Mouse (Mus musculus): ENCODE results near the gene Smad5.

The Smad5 gene

DNA sequence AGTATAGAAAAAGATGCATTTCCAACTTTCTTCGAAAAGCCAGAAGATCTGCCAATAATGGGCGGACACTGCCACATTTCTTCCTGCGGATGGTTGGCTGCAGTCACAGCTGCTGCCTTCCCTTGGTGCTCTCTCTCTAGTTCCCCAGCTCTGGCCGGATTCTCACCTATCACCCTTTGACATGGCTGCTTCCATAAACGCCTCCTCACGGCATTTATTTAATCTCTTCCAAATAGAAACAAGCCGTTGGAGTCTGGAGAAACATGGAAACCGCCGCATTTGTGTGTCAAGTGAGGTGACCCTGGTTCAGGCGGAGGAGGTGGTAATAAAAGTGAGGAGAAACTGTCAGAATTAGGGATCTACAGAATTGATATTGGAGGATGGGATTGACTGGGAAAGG lies 886 bp upstream of the Smad5 start:
- DNase-seq (ENCODE audit: low spot score), result no peak

DNA sequence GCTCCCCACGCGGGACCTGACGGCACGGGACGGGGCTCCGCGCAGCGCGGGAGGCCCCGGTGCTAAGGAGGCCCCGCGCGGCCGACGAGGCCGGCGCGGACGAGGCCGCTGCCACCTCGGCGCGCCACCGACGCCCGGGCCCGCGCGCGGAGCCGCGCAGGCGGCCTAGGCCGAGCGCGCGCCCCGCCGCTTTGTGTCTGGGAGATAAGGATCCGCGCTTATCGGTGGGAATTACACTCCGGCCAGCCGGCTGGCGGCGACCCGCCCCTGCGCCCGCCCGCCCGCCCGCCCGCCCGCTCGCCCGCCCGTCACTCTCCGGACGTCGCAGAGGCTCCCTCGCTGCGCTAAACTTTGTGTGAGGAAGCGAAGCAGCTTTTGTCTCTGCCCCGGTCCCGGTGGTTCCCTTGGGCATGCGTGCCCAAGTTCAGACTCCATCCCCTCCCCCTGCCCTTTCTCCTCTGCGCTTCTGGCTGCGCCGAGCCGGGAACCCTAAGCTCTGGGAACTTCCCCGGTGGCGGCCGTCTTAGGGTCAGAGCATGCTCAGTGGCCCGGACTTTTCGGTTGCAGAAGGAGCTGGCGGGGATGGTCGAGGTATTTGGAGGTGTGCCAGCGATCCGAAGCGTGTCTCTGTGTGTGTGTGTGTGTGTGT lies 536 bp downstream of the Smad5 start:
- DNase-seq (ENCODE audit: low spot score), result peak; percentile 66

DNA sequence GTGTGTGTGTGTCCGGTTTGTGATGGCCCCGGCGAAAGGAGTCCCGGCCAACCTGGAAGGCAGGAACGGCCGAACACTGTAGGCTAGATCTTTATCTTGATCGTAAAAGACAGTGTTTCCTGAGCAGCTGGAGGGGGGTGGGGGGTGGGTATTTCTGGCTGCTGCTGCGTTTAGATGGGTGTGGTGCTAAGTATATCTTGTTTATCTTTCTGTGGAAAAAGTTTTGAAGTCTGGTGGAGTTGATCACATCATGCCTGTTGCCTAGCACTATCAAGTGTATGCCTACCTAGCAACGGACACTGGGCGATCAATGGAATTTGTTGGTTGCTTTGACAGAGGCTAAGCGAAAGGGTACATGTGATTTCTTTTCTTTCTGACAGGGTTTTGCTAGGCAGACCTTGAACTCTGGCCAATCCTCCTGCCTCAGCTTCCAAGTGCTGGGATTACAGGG lies 1.1 kb downstream of the Smad5 start:
- no peak for DNase-seq (ENCODE audit: low spot score)

DNA sequence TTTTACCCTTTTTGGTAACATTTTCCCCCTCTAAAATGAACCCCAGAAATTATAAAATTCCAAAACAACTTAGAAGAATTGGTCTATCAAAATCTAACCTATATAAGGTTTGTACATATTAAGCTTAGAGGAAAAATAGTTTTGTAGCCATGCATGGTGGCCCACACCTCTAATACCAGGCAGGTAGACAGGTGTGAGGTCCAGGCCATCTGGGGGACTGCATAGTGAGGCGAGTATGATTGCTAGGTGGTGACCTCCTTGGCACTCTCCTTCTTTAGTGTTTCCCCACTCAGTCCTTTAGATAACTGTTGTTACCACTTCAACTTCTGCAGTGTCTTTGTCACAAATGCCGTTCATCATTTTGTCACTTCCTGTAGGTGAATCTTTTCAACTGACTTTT lies 1.8 kb downstream of the Smad5 start:
- no peak for DNase-seq (ENCODE audit: low spot score)

DNA sequence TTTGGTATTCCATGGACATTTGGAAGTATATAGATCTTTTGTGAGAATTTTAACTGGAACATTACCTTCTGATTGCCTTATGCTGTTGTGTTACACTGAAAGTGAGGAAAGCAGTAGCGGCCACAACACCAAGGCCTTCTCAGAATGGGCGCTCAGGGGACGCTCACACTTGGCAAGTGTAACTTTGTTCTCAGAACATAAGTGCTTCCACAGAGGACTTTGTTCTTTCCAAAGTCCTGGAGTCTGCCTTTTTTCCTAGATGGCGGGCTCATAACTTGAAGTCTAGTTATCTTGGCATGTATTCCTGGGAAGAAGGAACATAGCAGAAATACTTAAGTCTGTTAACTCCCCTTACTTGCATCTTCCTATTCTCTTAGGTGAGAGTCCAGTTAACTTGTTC lies 4.3 kb downstream of the Smad5 start:
- no peak for DNase-seq (ENCODE audit: low spot score)

DNA sequence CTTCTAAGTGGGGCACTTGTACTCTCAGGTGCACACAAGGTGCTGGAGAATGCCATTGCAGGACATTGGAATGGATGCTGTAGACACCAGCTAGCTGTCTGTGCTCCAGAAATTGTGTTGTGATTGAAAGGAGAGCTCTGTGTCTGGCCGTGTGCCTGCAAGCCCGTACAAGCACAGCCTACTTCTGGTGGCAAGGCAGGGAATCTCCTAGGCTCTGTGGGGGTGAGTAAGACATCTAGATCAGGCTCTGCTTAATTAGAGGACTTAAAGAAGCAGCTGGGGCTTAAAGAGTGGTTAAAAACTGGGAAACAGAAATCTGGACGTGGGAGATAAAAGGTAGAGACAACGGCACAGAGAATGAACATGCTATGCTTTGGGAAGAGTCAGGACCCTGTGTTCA lies 4.8 kb downstream of the Smad5 start:
- no peak for DNase-seq (ENCODE audit: low spot score)

DNA sequence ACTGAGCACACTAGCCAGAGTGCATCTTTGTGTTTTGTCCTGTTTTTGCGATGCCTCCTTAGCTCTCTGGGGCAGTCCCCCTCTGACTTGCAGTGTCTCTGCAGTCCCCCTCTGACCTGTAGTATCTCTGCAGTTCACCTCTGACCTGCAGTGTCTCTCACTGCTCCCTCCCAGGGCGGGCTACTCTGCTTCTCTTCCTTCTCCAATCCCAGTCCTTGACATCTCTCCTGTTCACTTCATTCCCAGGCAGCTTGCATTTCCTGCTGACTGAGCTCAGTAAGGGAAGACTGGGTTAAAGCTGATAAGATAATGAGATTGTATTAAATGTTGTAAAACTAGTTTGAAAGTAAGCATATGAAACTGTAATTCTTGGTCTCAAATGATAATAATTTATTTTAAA lies 7.8 kb downstream of the Smad5 start:
- no peak for DNase-seq (ENCODE audit: low spot score)

DNA sequence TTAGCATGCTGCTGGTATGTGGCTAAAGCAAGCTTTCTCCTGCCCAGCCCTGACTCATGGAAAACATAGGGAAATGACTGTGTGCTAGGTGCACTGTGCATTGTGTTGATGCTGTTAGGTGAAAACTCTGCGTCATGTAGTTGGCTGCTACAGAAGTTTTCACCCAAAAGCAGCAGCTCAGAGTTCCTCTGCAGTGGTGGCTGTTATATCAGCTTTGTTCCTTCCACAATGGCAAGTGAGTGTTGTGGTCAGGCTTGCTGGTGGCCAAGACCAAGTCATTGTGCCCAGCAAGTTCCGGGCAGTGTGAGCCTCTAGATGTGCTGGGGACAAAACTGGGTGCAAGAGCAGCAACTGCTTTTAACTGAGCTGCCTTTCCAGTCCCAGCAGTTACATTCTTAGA lies 9.4 kb downstream of the Smad5 start:
- DNase-seq (ENCODE audit: low spot score), result no peak

DNA sequence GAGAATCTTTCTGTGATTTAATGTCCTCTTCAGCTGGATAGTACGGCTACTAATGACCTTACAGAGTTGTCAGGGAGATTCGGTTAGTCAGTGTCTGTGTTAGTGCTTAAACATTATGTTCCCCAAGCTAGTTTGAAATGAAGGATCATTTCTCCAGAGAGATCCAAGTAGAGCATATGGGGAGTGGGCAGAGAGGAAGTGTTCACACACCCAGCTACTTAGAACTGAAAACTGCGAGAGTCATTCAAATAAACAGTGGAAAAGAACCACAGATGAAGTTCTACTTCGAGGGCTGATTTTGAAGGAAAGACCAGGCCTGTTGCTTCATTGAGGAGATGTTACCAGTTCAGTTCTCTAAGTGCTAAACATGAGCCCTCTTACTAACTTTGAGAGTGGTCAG lies 23.7 kb downstream of the Smad5 start:
- no peak for DNase-seq (ENCODE audit: low spot score)

DNA sequence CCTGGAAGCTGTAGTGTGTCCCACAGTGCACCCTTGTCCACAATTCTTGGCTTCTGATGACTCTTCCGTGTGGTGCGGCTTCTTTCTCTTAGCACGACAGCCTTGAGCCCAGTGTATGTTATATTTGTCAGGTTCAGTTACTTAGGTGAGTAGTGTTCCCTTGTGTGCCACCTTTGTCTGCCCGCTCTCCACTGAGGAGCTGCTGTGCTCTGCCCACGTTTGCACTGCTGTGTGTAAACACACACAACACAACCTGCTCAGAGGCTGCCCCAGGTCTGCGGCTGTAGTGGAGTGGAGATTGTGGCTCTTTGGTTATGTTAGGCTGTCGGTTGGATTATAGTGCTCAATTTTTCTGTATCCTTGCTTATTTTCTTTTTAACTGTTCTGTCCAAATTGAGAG lies 26.2 kb downstream of the Smad5 start:
- no peak for DNase-seq (ENCODE audit: low spot score)

DNA sequence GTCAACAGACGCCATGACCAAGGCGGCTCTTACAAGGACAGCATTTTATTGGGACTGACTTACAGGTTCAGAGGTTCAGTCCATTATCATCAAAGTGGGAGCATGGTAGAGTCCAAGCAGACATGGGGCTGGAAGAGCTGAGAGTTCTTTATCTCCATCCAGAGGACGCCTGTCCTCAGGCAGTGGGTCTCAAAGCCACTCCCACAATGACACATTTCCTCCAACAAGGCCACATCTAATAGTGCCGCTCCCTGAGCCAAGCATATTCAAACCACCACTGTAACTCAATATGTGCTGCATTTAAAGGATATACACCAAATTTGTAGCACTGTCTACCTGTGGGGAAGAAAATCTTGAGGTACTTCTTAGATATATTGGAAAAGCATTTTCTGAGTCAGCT lies 31.8 kb downstream of the Smad5 start:
- no peak for DNase-seq (ENCODE audit: low spot score)

DNA sequence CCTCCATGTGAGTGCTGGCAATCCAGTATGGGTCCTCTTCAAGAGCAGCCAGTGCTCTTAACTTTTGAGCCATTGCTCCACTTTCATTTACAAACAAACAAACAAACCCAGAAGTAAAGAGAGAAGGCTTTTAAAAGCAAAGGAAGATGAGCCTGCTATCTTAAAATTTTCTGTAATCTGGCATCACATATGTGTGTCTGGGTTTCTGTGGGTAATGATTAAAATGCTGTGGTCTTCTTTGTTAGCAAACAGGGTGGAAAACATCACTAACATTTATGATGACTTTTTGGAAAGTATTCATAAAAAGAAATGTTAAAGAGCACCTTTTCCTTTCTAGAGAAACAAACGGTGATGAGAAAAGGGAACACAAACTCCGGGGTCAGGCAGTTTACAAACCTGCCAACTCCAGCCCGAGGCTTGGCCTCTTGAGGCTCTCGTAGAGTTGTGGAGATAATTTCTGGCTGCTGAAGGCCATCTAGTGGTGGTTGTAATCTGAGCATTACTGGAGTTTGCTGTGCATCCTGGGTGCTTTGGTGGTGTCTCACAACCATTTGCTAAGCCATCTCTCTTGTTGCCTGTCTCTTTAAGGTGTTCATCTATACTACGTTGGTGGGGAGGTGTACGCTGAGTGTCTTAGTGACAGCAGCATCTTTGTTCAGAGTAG lies 32.5 kb downstream of the Smad5 start:
- DNase-seq (ENCODE audit: low spot score), result no peak

DNA sequence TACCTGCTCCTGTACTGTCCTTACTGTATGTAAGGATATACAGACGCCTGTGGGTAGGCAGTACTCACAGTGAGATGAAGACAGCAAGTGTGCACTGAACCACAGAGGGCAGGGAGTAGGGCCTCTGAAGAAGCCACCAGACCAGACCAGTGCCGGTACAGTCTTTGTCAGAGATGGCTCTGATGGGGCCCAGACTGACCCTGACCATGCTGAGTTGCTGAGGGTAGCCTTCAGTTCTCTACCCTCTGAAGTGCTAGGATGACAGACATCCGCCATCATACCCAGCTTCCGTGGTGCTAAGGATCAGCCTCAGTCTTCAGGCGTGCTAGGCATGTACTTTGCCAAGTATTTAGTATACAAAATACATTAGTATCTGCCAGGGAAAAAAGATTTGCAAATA lies 36.7 kb downstream of the Smad5 start:
- DNase-seq (ENCODE audit: low spot score), result no peak

DNA sequence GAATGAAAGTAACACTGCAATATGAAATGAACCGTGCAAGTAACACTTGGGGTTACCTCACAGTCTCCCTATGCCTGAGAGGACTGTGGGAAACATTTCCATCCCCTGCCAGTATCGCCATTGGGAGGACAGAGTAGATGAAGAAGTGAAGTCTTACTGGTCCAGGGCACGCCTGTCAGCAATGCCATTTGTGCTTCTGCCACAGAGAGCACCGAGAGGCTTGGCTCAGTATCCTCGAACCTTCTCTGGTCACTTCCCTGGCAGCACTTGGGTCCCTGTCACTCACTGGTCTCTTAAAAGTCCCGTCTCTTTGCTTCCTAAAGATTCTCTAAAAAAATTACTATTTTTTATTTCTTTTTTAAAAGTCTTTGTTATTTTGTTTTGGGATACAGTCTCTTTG lies 37.7 kb downstream of the Smad5 start:
- DNase-seq (ENCODE audit: low spot score), result no peak

DNA sequence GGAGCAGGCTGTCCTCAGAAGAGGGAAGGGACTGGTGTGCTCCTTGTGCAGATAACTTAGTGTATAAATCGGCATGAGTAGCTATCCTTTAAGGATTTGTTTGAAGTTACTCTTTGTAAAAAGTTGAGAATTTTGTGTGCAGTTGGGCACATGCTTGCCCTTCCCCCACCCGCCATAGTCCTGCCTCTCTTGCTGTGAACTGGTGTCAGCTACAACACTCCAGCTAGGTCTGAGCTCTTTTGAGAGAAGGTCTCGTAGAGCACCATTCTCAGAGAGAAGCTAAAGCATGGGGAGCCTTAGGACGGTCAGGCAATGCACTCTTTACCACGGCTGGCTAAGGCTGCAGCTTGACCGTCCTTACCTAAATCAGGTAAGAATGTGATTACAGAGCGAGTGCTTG lies 38.9 kb downstream of the Smad5 start:
- DNase-seq (ENCODE audit: low spot score), result no peak

DNA sequence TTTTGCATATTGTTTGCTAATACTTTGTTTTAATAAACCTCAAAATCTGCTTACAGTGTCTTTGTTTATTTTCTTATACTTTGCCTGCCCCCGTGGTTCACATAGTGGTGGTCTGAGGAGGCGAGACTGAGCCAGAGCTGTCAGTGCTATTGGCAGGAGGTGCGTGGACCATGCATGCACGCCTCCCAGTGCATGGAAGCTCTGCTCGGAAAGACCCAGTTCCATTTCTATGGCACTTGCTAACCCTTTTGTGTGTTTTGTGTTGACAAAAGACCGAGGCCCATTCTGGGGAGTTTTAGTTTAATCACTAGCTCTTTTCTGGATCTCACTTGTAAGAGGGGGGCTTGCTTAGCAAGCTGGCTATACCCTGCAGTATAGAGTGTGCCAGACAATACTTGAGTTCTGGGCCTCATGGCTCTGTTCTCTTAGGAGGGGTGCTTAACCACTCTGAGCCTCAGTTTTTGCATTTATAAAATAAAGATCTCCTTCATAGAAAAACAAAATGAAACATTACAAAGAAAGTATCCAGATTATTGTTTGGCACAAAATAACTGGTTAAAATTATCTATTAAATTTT lies 39.6 kb downstream of the Smad5 start:
- no peak for DNase-seq (ENCODE audit: low spot score)

DNA sequence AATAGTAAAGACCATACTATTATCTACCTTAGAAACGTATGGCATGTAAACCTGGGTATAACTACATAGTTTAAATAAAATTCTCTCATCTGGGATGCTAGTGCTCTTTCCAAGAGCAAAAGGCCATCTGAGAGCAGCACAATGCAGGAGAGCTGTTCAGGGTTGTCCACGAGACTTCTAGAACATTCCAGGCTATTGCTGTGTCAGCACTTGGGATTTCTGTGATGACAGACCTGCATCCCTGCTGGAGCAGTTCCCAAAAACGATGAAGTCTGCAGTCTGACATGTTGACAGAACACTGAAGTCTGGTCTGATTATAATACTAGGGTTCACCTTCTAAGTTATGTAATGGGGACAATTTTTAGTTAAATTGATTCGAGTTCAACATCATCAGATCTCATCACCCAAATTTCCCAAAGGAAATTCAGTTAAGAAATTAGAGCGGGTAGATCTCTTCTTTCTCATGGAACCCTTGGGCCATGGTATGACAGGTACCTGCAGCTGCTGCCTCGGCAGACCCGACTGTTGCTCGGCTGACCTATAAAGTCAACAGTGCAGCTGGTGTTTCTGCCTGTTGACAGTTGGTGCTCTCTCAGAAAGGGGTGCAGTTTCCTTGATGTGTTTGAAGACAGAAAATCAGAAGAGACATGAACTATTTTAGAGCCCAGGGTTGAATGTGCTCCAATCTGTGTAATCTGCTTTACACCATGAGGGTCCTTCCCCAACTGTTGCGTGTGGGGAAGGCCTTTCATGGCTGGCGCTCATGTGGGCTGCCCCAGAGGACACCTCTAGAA lies 44.1 kb downstream of the Smad5 start:
- DNase-seq (ENCODE audit: low spot score), result no peak

DNA sequence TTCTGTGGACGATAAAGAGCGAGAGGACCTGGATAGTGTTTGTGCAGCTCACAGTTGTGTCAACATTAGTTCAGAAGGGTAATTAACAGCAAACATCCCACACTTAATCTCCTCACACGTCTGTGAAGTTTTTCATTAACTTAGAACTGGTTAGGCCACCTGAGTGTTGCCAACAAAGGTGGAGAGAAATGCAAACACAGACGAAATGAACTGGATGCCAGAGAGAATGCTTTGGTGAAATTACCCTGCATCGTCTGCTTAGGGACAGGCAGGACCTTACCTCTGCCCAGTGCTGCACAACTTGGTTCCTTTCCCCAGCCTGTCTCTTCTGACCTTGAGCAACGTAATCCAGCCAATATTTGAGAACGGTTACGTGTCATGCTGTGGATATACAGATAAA lies 44.7 kb downstream of the Smad5 start:
- DNase-seq (ENCODE audit: low spot score), result no peak

DNA sequence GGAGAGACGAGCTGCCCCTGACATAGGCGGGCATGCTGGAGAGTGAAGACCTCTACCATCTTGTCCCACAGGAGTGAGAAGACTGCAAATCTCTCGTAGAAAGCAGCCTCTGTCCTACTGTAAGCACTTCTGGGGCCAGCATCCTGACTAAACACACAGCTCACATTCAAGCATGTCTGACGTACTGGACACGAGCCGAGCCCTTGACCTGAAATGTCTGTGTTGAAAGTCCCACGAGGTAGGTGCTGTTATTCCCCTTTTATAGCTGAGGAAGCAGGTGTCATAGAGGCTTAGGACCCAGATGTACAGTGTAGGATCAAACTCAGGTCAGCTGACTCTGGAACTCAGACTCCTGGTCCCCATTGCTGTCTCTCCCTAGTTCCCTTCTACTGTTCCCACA lies 46.6 kb downstream of the Smad5 start:
- DNase-seq (ENCODE audit: low spot score), result no peak

DNA sequence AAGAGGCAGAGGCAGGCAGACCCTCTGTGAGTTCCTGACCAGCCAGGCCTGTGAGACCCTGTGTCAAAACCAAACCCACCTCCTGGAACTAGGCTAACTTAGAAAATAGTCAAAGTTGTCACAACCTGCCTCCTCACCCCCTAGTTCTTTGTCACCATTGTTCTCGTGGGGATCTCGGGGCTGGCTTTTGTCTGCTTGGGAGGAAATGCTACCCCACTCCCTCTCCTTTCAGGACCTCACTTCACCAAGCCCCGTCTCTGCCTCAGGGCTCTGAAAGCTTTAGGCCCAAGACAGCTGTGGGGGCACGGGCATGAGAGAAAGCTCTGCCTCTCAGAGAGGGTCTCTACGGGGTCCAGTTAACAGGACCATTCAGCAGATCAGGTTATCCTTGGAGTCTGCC lies 49.0 kb downstream of the Smad5 start:
- DNase-seq (ENCODE audit: low spot score), result no peak

DNA sequence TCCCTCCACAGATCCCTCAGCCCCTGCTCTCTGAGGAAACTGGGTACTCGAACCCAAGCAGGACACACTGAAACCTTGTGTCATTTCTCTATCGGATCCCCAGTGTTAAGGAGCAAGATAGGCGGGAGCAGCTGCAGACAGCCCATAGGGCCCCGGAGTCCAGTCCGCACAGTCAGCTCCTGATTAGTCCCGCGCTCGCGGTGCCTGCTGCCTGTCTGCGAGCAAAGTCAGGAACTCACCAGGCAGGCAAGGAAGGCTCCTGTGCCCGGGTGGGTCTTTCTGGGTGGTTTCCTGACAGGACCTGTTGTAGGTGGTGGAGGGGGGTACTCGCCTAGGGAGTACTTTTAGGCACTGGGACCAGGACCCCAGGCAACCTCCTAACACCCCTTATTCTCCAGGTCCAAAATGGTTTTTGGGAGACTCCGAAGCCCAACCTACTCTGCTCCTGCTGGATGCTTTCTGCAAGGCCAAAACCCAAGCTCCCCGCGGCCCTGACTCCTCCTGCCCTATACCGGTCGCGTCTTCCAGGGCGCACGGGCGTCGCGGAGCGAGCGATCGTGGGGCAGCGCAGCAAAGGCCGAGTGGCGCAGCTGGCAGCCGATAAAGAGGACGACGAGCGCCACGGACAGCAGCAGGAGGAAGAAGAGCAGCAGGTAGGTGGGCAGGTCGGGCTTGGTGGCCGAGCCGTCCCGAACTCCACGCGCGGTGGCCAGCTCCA lies 49.8 kb downstream of the Smad5 start:
- DNase-seq (ENCODE audit: low spot score), result no peak

DNA sequence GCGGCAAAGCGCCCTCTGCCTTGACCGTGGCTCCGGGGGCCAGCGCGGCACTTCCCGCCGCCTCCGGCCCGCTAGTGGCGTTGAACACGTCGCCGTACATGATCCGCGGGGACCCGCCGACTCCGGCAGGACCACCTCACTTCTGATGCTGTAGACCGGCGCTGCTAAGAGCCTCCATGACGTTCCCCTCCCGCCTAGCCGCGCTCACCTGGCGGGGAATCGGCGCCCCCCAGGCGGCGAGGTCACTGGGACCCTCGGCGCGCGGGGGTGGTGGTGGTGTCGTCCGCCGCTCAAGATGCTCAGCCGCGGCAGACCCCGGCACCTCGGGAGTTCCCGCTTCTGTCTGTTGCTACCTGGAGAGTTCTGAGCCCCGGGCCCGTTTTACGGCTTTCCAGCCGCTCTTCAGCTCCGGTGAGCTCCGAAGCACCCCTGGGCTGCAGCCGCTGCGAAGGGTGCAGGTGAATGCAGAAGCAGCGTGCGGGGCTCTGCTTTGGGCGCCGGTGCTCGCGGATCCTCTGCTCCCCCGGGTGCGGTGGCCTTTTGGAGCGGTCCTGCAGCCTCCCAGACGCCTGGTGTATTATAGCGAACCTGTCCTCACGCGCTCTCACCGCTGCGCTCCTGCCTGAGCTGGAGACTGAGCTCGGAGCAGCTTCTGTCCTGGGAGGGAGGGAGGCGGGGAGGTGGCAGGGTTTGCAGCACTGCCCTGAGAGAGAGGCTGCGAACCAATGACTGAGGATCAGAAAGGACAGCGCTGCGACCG lies 50.6 kb downstream of the Smad5 start, which contains the start of gene Gm45623:
Gene Gm45623, minus strand, starts transcription at position 636 of the 760 bp plus-strand sequence.
- DNase-seq (ENCODE audit: low spot score), result no peak

Data from ovary, adult 18-20 months (tissue).